Mouse (Mus musculus) liver, embryonic 14.5 days (tissue): ENCODE results near the gene Wdtc1. TPM values are rescaled to one million over a fixed set of nuclear protein-coding genes. Genes with fewer than 3 reads are reported as not detected.
A peak's percentile ranks its signal among the peaks of the same experiment; 100 is the strongest.

Experiments
- ATAC-seq: fragments of 200-750 bp; cut with Nextera tagmentation; 2 replicates; pipeline ENCODE4 v1.8.0; 2017; ENCODE audit warnings: moderate number of reproducible peaks, mild to moderate bottlenecking, moderate library complexity; ENCODE audit not compliant: insufficient read depth
- DNase-seq, 3 experiments: peaks; one replicate each; pipeline ENCODE4 v3.0.0-alpha.2; 2012 to 2013; ENCODE audit warnings: low read depth in 3 of 3, low spot score in 3 of 3
- H3K27ac ChIP-seq: fragments of 300-500 bp; sonication (generic); 2 replicates; pipeline ENCODE4 v1.5.1; 2014; ENCODE audit warnings: moderate library complexity, mild to moderate bottlenecking, control low read depth, inconsistent platforms
- H3K27me3 ChIP-seq: fragments of 300-500 bp; sonication (generic); 2 replicates; pipeline ENCODE4 v1.6.1; 2014; ENCODE audit warnings: mild to moderate bottlenecking, low read length, moderate library complexity; ENCODE audit not compliant: control insufficient read depth, insufficient read depth
- H3K36me3 ChIP-seq: fragments of 300-500 bp; sonication (generic); replicated peaks from 2 replicates; pipeline ENCODE4 v1.6.1; 2014; ENCODE audit warnings: low read depth; ENCODE audit not compliant: control insufficient read depth, insufficient read depth
- H3K4me1 ChIP-seq, 2 experiments: fragments of 200-500 bp in 1 of 2; fragments of 300-500 bp in 1 of 2; sonication (generic) in 1 of 2; replicated peaks; 2 replicates each; pipeline ENCODE4 v1.6.1; 2012 to 2014; ENCODE audit warnings: antibody characterized with exemption in 1 of 2, inconsistent platforms in 1 of 2, low read length in 1 of 2; ENCODE audit not compliant: control insufficient read depth in 2 of 2, insufficient read depth in 2 of 2
- H3K4me2 ChIP-seq: fragments of 300-500 bp; sonication (generic); 2 replicates; pipeline ENCODE4 v1.6.1; 2014; ENCODE audit warnings: low read depth, mild to moderate bottlenecking, control low read depth, moderate library complexity
- H3K4me3 ChIP-seq, 2 experiments: fragments of 200-500 bp in 1 of 2; fragments of 300-500 bp in 1 of 2; sonication (generic) in 1 of 2; 2 replicates each; pipeline ENCODE4 v1.5.1; 2012 to 2014; ENCODE audit warnings: low read depth in 2 of 2, low read length in 2 of 2, mild to moderate bottlenecking in 2 of 2, control low read depth in 1 of 2, inconsistent platforms in 1 of 2, moderate library complexity in 1 of 2; ENCODE audit not compliant: insufficient read depth in 1 of 2
- H3K9ac ChIP-seq: fragments of 300-500 bp; sonication (generic); replicated peaks from 2 replicates; pipeline ENCODE4 v1.6.1; 2014; ENCODE audit warnings: mild to moderate bottlenecking, control low read depth, moderate library complexity
- H3K9me3 ChIP-seq: fragments of 300-500 bp; sonication (generic); 2 replicates; pipeline ENCODE4 v1.6.1; 2016; ENCODE audit warnings: low read length, mixed read lengths; ENCODE audit not compliant: control insufficient read depth
- CTCF ChIP-seq: IDR thresholded peaks from 2 replicates; pipeline ENCODE4 v1.5.1; 2016; ENCODE audit warnings: antibody characterized with exemption, low read depth, control low read depth
- EP300 ChIP-seq: IDR thresholded peaks from 2 replicates; pipeline ENCODE4 v1.6.1; 2016; ENCODE audit warnings: antibody characterized with exemption, low read depth
- WGBS: fragments of 180-500 bp; shearing (Covaris S2); extraction: QIAGEN DNeasy Blood & Tissue Kit; methylation state at CpG from one replicate; pipeline ENCODE4 v1.1.7; 2014; ENCODE audit not compliant: insufficient replicate concordance; 5-methylcytosine and 5-hydroxymethylcytosine counted together
- polyA plus RNA-seq, 2 experiments: library from polyadenylated mRNA; depleted of rRNA in 1 of 2; stranded (reverse) in 1 of 2; unstranded in 1 of 2; fragments of >200 nt; fragmentation: Nextera tagmentation in 1 of 2; extraction: Ambion mirVana in 1 of 2; gene quantifications; 2 replicates each; pipeline versions ENCODE4 v1.2.1 to v1.2.3; 2012 to 2014

The Wdtc1 gene
- polyA plus RNA-seq, 2 experiments, result 6.4 to 7.3 TPM

GRCm38 (mm10) chr4:133348051-133348775 is 5.1 kb downstream of the Wdtc1 start:
- H3K9ac ChIP-seq, result no peak overlapping the region
- H3K4me1 ChIP-seq, result peaks cover 3 to 7% of the 10 kb centered on the region in 2 experiments; a peak in 3 of 4 replicates
- TF ChIP-seq CTCF (no peak), EP300 (no peak)
- no peak for DNase-seq
- H3K4me2 ChIP-seq, result no peak overlapping the region
- H3K27me3 ChIP-seq, result no peaks in the 10 kb centered on the region
- no peak overlapping the region for H3K27ac ChIP-seq
- no peak for ATAC-seq
- WGBS, result 67% methylated on average over 5 of the region's 5 CpGs
- H3K36me3 ChIP-seq, result no peaks in the 10 kb centered on the region
- no peak overlapping the region for H3K4me3 ChIP-seq
- no peaks in the 10 kb centered on the region for H3K9me3 ChIP-seq

- Histone ChIP-seq H3K36me3 (no peaks in the 10 kb centered on the region), H3K4me3 (no peak overlapping the region), H3K4me2 (no peak overlapping the region), H3K9ac (no peak overlapping the region), H3K27me3 (no peaks in the 10 kb centered on the region), H3K4me1 (peaks cover 0 to under 1% of the 10 kb centered on the region in 2 experiments; a peak in 2 of 4 replicates), H3K9me3 (no peaks in the 10 kb centered on the region), H3K27ac (no peak overlapping the region)
- TF ChIP-seq CTCF (peak; percentile 49), EP300 (no peak)
- WGBS, result 45% methylated on average over 4 of the region's 4 CpGs
- ATAC-seq (no peak), DNase-seq (no peak)
These were observed 5.7 kb downstream of the Wdtc1 start for GRCm38 (mm10) chr4:133347624-133348023.

- no peak for DNase-seq
- Histone ChIP-seq H3K4me2 (no peak overlapping the region), H3K9ac (no peak overlapping the region), H3K4me1 (no peaks in the 10 kb centered on the region), H3K36me3 (no peaks in the 10 kb centered on the region), H3K9me3 (no peaks in the 10 kb centered on the region), H3K4me3 (no peak overlapping the region), H3K27me3 (no peaks in the 10 kb centered on the region), H3K27ac (no peak overlapping the region)
- no peak for TF ChIP-seq EP300
- no peak for TF ChIP-seq CTCF
- 25% methylated on average over 4 of the region's 4 CpGs for WGBS
- no peak for ATAC-seq
These were observed 6.7 kb downstream of the Wdtc1 start for GRCm38 (mm10) chr4:133346577-133346976.

- WGBS, result 68% methylated on average over 6 of the region's 6 CpGs
- H3K27ac ChIP-seq, result no peak overlapping the region
- H3K36me3 ChIP-seq, result no peaks in the 10 kb centered on the region
- H3K9ac ChIP-seq, result no peak overlapping the region
- no peaks in the 10 kb centered on the region for H3K4me1 ChIP-seq
- no peaks in the 10 kb centered on the region for H3K9me3 ChIP-seq
- TF ChIP-seq EP300, result no peak
- peak; percentile 61 for TF ChIP-seq CTCF
- DNase-seq (no peak), ATAC-seq (no peak)
- no peak overlapping the region for H3K4me2 ChIP-seq
- H3K27me3 ChIP-seq, result no peaks in the 10 kb centered on the region
- H3K4me3 ChIP-seq, result no peak overlapping the region
These were observed 7.6 kb downstream of the Wdtc1 start for GRCm38 (mm10) chr4:133345702-133346101.

- Histone ChIP-seq H3K9me3 (no peaks in the 10 kb centered on the region), H3K27ac (no peak overlapping the region), H3K27me3 (no peaks in the 10 kb centered on the region), H3K4me3 (no peak overlapping the region), H3K4me1 (peaks cover 4 to 5% of the 10 kb centered on the region in 2 experiments), H3K36me3 (no peaks in the 10 kb centered on the region), H3K9ac (no peak overlapping the region), H3K4me2 (no peak overlapping the region)
- ATAC-seq (no peak), DNase-seq (no peak)
- TF ChIP-seq CTCF, result peak; percentile 87
- TF ChIP-seq EP300, result no peak
- 3% methylated on average over 4 of the region's 4 CpGs for WGBS
These were observed 9.2 kb downstream of the Wdtc1 start for GRCm38 (mm10) chr4:133344112-133344511.
